Mouse (Mus musculus): ENCODE measurements around the gene Sdf4.

GRCm38 (mm10) chr4:156030651-156031118 is 38.0 kb downstream of the Sdf4 start:
- TF ChIP-seq CTCF (IDR thresholded peaks at IDR 0.05; ENCODE audit: borderline replicate concordance, insufficient read depth, low read depth, low read length), result no peak
- TF ChIP-seq POLR2A (IDR thresholded peaks at IDR 0.05; ENCODE audit: borderline replicate concordance, insufficient read depth, low read length), result no peak

Data from cerebellum, adult 2 months (tissue).